Mouse (Mus musculus) thymus, postnatal 0 days (tissue): Measurements from ENCODE around the gene Pla2g15. TPM values are rescaled to one million over a fixed set of nuclear protein-coding genes. Genes with fewer than 3 reads are reported as not detected.

ENCODE experiments used
- DNase-seq: peaks from one replicate; pipeline ENCODE4 v3.0.0-alpha.2; 2015; ENCODE audit warnings: low spot score
- polyA plus RNA-seq: library from polyadenylated mRNA; unstranded; fragments of >200 nt; fragmentation: Nextera tagmentation; extraction: Ambion mirVana; gene quantifications from 2 replicates; pipeline ENCODE4 v1.2.1, GENCODE M21; 2015

Gene Pla2g15
- polyA plus RNA-seq, 1 experiment from 2014 or later: 11.7 TPM

DNA sequence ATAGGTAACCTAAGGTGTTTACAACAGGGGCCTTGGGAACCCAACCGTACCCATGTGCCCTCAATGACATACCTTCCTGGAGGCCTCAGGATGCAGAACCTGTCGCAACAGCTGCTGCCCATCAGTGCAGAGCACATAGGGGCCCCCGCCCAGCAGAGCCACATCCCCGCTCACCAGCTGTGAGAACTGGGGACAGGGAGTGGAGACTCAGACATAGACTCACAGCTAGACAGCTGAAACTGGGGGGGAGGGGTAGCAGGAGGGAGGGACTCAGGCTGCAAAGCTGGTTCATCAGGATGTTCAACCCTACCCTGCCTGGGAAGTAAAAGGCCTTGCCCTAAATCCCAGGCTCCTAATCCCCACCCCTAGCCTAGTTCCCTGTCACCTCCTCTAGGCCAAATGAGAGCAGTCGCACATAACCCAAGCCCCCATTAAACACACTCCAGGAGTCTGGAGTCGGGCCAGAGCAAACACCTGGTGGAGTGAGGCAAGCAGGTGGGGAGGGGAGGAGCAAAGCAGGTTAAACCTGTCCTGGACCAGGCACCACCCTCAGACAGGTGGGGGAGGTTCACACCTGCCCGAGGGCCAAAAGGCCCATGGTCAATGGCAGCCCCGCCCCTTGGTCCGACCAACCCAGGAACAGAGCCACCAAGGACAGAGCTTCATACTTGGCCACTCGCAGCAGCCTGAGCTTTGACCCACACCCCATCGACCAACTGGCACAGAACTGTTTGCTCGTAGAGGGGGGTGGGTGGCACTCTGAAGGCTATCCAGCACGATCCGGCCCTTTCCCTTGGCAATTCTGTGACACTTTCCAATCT lies 15.2 kb upstream of the Pla2g15 start:
- DNase-seq: peak; percentile 66

- DNase-seq: peak; percentile 35
Observed at GRCm38 (mm10) chr8:106135672-106136071, 14.5 kb upstream of the Pla2g15 start.

- peak; percentile 63 for DNase-seq
Observed at GRCm38 (mm10) chr8:106136156-106137130, 13.8 kb upstream of the Pla2g15 start, which contains the start of gene Esrp2. Esrp2 (minus strand) TSS chr8:106136974.

- DNase-seq: no peak
Observed at GRCm38 (mm10) chr8:106137218-106137905, 12.8 kb upstream of the Pla2g15 start.

DNA sequence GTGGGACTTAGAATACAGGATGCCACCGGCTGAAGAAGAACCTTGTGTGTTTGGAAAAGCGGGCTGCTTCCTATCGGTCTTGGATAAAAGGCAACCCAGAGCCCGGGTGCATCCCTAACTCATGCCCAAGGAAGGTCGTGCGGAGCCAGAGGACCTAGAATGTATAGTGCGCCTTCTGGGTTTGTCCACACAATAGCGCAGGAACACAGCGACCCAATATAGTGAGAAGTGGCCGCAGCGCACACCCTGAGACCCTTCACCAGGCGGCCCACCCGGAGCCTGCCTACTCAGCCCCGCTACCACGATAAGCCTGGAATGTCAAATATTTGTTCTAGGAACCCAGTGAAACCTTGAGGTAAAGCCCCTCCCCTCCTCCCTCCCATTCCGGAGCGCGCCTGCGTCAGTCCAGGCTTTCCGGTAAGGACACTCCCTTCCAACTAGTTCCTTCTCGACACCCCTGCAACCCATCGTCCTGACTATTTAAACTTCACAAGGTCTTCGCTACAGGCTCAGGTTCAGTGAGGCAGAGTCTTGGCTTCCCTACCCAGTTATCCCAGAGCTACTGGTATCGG lies 12.2 kb upstream of the Pla2g15 start:
- no peak for DNase-seq

DNA sequence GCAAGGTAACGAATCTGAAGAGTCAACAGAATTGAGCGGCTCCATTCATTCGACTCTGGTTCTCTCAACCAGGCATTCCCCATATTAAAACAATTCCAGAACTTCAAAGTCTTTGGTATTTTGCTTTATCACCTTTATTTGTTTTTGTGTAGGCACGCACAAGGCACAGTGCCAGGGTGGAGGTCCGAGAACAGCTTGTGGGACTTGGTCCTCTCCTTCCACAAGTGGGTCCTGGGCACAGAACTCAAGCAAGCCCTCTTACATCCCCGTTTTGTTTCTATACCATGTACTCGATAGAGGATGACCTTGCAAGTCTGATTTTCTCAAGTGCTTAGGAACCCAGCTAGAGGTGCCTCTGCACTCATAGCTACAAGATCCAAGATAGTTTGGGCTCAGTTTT lies 11.6 kb upstream of the Pla2g15 start:
- DNase-seq: no peak

GRCm38 (mm10) chr8:106140191-106140590 lies 10.0 kb upstream of the Pla2g15 start:
- no peak for DNase-seq

GRCm38 (mm10) chr8:106140769-106141168 lies 9.4 kb upstream of the Pla2g15 start:
- peak; percentile 89 for DNase-seq

GRCm38 (mm10) chr8:106145331-106145730 lies 4.9 kb upstream of the Pla2g15 start:
- DNase-seq: no peak

DNA sequence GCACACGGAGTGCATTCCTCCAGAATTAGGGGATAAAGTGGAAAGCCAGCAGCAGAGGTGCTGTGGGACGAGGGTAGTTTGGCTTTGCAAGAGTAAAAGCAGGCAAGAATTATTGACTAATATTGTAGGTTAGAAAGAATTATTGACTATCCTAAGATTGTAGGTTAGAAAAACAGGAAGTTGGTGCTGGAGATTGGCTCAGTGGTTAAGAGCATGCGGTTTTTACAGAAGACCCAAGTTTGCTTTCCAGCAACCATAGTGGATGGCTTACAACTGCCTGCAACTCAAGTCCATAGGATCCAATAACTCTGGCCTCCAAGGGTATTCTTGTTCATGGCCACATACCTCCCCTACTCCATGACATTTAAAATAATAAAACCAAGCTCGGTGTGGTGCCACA lies 4.2 kb upstream of the Pla2g15 start:
- no peak for DNase-seq

DNA sequence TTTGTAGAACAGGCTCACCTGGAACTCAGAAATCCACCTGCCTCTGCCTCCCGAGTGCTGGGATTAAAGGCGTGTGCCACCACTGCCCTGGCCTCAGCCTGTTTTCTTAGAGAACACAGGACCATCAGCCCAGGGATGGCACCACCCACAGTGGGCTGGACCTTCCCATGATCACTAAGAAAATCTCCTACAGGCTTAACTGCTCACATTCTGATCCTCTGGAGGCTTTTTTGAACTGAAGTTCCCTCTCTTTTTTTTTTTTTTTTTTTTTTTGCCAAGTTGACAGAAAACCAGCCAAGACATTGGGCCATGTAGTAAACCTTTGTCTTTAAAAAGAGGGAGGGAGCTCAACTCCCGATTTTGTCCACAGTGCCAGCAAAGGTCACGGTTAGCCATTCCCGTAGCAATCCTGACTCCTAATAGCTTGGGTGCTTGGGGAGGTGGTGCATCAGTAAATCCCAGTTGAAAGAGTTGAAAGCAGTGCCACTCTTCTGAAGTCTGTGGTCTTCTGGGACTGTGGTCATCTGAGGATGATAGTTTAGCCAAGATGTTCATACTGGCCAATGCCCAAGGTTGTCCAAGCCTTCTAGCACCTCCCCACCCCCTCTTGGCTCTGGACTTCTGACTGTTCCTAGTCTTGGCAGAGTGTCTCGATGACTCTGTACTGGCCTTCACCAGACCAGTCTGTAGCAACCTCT lies 2.2 kb upstream of the Pla2g15 start:
- DNase-seq: no peak

GRCm38 (mm10) chr8:106149025-106149424 lies 1.2 kb upstream of the Pla2g15 start:
- no peak for DNase-seq

- DNase-seq: no peak
Observed at GRCm38 (mm10) chr8:106150653-106151000, 428 bp downstream of the Pla2g15 start.

DNA sequence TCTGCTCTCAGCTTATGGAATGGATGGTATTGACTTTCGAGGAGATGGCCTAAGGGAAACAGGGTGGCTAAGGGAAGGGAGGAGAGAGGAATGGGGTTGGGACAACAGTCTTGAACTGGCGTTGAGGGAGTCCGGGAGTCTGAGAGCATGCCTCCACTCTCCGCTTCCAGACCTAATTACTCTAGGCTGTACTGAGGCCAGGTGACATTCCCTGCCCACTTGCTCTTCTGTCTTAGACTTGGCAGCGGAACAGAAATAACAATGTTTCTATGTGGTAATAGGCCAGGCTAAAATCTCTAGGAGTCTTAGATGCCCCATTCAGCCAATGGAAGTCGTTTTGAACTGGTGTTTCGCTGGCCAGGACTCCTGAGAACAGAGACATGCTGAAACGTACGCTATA lies 842 bp downstream of the Pla2g15 start:
- DNase-seq: no peak

DNA sequence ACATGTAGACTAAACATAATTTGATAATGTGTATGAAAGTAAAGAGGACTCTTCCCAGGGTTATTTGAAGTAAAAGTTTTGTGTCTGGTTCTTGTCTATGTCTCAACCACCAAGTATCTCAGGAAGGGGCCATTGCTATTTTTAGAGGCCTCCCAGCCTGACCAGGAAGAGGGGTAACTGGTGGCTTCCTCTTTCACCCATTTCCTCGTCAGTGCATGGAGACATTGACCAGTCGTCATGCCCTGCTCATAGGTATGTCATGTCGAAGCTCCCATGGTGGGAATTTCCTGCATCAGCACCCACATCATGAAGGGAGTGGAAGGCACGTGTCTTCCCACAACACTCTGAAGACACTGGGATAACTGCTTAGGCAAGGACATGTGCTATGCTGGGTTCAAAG lies 2.7 kb downstream of the Pla2g15 start:
- DNase-seq: no peak

- no peak for DNase-seq
Observed at GRCm38 (mm10) chr8:106157419-106157818, 7.2 kb downstream of the Pla2g15 start.

DNA sequence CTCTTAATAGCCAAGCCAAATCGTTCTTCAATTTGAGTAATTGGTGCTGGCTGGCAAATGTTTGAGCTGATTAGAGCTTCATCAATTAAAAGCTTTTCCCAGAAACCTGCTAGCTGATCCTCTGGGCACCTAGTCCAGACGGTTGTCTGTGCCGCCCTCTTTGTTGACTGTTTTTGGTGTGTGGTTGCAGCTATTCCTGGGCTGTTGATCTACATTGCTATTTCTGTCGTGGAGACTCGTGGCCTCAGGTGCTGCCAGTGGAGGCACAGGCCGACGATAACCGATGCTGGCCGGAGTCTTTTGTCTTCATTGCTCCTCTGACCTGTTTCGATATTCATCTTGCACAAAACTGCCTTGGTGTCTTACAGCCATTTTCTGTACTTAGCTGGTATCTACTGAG lies 8.2 kb downstream of the Pla2g15 start:
- no peak for DNase-seq

DNA sequence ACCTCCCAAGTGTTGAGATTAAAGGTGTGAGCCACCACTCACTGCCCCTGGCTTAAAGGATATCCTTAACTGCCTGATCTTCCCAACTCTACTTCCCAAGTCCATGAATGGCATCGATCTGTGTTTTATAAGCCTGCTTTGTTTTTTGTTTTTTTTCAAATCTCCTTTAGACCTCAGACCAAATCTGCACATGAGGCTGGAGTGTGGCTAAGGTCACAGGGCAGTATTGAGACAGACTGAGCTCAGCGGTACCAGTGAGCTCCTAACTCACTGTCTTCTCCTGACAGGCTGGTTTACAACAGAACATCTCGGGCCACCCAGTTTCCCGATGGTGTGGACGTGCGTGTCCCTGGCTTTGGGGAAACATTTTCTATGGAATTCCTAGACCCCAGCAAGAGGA lies 9.7 kb downstream of the Pla2g15 start:
- DNase-seq: no peak

DNA sequence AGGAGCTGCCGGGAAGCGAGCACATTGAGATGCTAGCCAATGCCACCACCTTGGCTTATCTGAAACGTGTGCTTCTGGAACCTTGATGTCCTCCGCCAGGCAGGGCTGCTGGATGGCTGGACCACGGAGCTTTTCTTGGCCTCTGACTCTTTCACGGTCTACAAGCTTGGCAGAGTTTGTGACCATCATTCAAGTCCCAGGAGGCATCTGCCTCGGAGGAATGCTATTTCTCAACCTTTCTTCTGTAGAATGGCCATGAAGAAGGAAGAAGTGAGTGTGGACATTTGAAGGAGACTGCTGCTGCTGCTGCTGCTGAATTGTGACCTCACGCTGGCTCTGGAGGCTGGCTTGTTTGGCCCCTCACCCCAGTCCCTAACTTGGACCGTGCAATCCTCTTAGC lies 13.1 kb downstream of the Pla2g15 start:
- DNase-seq: no peak

- peak; percentile 67 for DNase-seq
Observed at GRCm38 (mm10) chr8:106165460-106165859, 15.3 kb downstream of the Pla2g15 start.
